Mouse (Mus musculus) cortical plate, adult 2 months (tissue): Measurements from ENCODE around the gene Rrm1.

ENCODE experiments used
- CTCF ChIP-seq: fragments of 200-500 bp; IDR thresholded peaks from 2 replicates; pipeline ENCODE4 v1.5.1; 2011; ENCODE audit warnings: mild to moderate bottlenecking, control low read depth, low read length; ENCODE audit not compliant: insufficient read depth; ENCODE audit errors: extremely low read depth
- POLR2A ChIP-seq: fragments of 200-500 bp; IDR thresholded peaks from 2 replicates; pipeline ENCODE4 v1.6.1; 2011; ENCODE audit warnings: mild to moderate bottlenecking, low read length, control low read depth; ENCODE audit not compliant: insufficient read depth; ENCODE audit errors: extremely low read depth

DNA sequence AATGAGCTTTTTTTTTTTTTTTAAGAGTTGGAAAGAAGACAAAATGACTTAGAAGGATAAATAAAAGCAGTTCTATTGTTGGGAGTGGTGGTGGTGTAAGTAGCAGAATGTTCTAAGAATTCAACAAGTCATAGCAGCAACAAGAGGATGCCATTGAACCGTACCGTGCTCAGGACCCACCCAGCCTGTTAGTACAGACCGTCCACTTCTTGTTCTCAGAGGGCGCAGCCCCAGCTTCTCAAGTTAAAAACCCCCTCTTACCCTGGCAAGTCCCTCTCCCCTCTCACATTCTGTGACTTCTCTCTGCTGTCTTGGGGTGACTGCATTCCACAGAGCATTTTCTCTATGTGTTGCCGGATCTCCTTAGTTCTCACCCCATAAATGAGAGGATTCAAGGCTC, 35.1 kb downstream of the Rrm1 start:
- TF ChIP-seq CTCF, result no peak
- no peak for TF ChIP-seq POLR2A
